Mouse (Mus musculus) frontal cortex, postnatal 10 days (tissue): ENCODE results near the gene Npvf.

ENCODE experiments used
- DNase-seq, 2 experiments: peaks; one replicate each; pipeline ENCODE4 v3.0.0; 2022; ENCODE audit warnings: low spot score in 2 of 2, mixed read lengths in 1 of 2

Npvf gene

DNA sequence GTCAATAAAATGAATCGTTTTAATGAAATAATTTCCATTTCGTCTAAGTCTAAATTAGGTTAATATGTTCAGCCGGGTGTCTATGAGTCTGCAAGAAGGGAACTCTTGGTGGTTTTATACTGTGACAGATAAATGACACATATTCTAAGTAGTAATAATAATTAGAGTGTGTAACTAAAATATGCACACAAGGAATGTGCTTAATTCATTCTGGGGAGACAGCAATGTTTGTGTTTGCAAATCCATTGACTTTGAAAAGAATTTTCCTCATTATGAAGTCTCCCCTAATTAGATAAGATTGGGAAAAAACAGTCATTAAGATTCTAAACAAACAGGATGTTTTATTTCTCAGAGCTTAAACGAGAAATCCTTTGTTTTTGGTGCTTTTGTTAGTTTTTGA, at the start of gene Npvf:
Npvf (minus strand) TSS at position 84 of the 400 bp plus-strand sequence.
- DNase-seq: no peak

DNA sequence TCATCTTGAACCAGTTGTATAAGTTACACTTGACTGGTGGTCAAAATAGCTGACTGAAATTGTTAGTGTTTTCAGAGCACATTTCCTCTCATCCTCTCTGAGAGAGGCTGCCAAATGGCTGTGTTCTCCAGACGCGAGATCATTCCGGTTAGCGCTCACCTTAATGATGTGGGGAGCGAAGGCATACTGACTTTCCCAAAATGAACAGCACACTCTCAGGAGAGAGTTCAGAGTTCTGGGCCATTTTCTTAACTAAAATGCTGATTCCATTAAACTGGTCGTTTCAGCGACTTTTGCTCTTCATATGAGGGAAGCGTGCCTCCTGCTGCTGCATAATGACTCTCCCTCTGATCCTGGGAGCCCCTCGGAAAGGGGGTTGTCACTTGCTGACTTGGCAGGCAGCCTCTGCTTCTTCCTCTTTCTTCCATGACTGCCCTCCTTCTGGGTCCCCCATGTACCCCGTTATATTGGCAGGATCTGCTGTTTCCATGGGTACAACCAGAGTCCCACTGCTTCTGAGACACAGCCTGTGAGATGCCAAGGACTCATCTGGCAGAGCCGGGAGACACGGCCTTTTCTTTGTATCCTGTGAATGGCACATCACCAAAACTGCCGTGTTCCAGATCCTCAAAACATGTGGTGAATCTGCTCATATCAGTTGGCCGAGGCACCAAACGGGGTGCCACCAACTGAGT, 35.0 kb upstream of the Npvf start:
- DNase-seq: peak; percentile 25 to 52

DNA sequence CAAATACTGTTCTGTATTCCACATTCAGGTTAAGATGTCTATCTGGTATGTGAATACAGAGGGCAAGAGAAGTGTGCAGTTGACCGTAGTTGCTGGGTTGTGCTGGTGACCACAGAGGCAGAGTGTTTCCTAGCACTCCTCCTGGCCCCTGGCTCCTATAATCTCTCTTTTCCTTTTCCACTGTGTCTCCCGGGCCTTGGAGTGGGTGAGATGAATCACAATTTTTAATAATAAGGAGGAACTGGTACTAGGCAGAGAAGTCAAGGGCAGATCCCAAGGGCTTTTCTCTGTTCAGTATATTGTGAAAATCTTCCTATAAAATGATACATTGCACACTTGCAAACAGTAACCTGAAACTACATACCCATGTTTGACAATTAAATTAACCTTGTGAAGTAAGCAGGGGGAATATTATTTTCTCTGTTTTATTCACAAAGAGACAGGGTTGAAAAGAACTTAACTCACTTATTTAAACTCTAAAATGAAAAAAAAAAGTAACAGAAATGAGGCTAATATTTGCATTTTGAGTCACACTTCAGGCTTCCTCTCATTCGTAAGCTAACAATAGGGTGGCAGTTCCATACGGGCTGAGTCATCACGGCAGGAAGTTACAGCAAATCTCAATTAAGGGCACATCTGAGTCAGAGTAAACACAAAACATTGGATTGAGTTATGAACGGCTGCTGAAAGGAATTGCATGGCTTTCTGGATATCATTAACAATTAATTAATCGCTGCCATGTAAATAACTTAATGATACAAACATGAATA, 30.6 kb upstream of the Npvf start:
- no peak for DNase-seq

DNA sequence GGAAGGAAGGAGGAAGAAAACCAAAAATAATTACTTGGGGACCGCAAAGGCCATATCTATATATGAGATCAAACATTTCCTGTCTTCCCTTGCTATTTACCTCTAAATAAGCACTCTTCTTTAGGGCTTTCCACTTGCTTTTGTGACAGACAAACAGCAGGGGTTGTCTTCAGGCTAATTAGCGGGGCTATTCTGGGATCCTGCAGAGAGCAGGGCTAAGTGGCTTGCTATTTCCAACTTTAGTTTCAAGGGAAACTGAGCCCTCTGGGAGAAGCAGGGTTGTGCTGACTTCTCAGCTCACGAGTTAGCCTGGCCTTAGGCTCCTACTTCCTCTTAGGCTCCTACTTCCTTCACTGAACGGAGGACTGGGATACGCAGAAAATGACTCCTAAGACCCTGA, 27.3 kb upstream of the Npvf start:
- no peak for DNase-seq

DNA sequence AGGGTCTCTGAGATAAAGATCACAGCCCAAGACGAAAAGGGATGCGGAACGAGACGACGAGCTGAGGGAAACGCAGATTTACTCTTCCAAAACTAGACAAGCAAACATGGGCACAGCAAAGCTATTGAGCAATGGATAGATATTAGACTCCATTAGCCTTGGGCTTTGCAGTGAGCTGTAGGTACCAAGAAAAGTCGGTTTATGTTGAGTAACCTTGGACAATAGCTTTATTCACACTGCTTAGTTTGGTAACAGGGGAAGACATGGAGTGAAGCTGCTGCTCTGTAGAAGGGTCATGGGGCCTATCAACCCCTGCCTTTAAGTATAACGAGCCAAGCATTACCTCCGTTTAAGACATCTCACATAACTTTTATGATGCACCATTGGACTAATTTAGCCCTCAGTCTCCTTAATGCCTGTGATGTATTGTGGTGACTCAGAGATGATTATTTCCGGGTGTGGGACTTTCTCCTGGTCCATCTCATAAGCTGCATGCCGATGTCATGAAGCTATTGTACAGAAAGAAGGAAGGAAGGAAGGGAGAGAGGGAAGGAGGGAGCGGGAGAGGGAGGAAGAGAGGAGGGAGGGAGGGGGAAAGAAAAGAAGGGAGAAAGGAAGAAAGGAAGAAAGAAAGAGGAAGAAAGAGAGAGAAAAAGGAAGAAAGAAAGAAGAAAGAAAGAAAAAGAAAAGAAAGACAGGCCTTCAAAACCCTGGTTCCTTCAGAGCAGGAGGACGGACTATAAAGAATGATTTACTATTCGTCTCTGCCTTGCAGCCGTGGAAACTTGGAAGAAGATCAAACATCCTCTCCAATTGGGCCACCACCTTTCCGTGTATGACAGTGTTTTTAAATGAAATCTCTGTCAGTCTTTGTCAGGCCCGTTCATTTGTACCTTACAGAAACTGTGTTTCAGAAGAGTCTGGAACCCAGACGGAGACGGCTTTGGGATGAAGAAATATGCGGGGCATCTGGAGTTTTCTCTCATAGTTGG, 26.3 kb upstream of the Npvf start:
- DNase-seq: no peak

DNA sequence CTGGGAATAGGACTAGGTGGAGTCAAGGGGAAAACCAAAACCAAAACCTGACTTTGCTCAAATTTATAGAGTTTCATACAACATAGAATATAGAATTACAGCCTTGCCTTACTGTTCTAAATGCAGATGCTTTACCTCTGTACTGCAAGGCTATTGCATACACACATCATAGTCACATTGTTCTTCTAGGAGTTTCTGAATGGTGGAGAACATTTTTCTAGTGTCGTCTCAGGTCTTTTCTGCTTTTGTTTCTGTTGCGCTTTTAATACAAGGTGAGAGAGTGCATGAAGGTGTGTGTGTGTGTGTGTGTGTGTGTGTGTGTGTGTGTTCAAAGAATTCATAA, 25.2 kb upstream of the Npvf start:
- no peak for DNase-seq

DNA sequence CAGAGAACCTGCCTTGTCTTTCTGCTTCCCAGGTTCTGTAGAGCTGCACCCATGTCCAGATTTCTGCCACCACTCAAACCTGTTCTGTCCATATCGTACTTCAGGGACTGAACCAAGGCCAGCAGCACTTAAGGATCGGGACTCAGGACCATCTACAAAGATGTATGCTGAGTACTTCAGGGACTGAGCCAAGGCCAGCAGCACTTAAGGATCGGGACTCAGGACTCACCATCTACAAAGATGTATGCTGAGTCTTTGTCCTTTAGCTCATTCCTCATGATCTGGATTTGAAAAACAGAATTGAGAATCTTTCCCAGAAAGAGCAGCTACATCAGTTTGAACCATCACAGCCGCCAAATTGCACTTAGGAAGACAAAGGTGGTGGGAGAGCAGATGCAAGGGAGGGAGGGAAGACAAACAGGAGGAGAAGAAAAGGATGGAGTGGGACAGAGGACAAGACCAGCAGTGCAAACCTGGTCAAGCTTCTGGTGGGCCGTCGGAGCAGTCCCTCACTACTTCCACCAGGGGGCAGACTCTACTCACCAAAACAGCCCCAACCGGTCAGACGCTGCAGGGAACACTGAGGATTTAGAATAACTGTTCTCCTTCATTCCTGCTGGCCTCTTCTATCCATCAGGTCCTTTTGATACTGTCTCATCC, 24.7 kb upstream of the Npvf start:
- peak; percentile 44 to 75 for DNase-seq

DNA sequence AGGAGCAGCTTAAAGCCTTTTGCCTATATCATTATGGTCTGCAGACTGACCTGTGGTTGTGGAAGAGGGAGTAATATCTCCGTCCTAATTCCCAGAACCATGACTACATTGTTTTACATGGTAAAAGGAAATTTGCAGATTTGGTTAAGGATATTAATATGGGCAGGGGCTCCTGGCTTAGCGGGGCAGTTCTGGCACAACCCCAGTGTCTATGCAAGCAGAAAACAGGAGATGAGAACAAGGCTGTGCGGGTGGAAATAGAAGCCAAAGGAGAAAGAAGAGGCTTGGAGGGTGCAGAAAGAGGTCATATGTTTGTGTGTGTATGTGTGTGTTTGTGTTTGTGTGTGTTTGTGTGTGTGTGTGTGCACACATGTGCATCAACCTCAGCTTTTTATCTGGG, 17.0 kb upstream of the Npvf start:
- DNase-seq: no peak

DNA sequence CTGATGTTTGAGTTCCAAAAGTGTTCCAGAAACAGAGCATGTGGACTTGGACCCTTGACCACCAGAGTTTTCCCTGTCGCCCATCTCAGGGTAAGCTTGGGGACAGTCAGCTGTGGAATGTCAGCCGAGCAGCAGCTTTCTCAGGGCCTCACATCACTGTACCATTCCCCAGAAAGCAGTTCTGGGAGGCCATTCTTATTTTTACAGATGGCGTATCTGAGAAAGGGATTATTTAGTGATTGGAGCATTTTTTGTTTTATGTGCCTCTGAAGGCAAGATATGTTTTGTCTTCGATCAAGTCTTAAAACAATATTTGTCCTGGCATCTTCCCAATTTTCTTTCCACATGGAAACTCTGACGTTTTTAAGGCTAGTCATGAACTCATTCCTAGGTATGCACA, 12.7 kb upstream of the Npvf start:
- no peak for DNase-seq

DNA sequence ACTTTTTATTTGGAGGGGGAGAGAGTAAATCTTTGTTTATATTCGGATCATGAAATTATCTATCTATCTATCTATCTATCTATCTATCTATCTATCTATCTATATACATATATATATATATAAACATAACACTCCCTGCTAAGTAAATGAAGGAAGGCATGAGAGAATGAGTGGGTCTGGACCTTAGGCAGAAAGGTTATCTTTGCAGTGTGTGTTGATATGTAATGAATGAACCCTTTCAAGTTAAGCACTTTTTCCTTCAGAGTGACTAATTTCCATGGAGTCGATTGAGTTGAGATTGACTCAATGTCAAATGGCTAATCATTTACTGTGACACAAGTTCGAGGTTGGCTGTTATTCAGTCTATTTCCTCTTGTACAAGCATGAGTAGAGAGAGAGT, 10.8 kb upstream of the Npvf start:
- no peak for DNase-seq

DNA sequence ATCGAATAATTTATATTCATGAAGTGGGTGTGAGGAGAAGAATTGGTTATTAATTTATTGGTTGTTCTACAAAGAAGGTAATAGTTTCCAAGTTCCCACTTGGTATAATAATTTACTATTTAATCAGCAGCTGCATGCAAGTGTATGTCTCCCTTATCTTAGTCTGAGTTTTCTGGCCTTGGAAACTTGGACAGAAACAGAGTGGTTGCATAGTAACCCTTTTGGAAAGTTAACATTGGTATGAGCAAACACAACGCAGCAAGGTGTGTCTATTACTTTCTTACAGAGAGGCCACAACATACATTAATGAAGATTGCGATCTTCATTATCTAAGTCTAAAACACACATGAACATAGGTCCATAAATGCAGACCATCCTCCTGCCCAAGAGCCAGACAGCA, 10.0 kb upstream of the Npvf start:
- no peak for DNase-seq

DNA sequence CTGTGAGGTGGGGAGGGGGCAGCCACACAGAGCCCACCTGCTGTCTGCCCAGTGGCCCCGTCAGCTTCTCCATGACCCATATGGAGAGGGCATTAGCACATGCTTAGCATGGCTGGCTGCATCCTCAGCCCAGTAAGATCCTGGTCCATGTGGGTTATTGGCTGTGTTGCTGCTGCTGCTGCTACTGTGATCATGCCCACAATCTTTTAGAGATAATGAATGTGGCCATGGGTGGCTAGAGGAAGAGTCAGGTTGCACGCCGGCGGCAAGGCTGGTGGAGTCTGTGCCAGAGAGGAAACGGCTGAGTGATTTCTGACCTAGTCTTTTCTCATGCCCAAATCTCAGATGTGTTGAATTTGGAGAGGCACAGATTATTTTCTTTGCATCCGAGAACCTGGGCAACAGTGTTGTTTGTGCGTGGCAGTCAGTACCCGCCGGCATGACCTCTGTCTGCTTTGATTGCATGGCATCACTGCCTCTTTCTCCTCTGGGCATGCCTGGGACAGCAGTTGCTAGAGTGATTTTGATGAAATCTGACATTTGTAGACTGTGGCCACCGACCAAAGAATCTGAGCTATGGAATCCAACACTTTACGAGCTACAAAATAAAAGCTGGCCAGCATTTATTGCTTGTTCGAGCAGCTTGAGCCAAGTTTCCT, 8.8 kb upstream of the Npvf start:
- DNase-seq: no peak

DNA sequence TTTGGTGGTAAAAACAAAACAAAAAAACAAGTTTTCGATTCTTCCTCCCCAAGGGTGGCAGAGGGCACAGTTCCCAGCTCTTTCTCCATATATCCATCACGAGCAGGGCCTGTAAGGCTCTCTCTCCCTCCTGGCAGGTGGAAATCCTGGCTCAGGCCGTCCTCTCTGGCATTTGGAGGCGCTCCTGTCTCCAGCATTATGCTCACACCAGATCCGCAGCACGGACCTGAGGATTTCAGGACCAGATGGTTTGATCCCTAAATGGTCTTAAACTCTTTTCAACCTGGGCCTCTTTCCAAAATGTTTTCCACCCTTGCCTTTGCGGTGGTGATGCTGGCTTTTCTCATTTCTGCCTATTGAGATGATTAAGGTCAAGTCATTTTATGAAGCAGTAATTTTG, 7.5 kb upstream of the Npvf start:
- no peak for DNase-seq

DNA sequence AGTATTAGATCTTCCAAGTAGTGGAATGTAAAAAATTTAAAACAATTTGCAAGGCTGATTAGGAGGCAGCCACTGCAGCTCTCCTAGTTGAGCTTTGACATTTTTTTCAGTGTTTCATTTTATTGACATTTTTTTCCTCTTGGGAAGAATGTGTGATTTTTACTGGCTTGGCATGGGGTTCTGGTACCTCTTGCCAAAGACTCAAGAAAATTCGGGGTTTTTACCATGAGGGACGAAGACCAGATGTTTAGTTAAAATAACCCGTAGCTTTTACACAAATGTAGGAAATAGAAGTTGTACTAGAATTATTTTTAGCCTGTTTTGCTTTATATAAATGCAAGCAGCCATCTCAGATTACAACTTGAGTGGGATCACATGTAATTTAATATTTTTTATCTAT, 4.2 kb upstream of the Npvf start:
- DNase-seq: no peak

DNA sequence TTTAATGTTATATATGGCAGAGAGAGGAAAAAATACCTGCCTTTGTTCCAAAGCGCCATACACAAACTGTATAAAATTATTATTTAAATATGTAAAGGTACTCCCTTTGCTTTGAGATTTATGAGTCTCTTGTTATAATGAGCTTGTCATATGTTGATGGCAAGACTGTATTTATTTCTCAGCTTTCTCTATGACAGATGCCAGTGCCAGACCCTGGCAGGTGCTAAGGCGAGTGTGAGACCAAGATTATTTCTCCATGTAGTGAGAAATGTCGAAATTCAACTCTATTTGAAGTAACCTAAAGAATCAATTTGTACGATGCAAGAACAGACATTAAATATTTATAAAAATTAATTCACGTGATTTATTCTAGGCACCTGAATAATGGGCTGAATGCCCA, 3.8 kb upstream of the Npvf start:
- DNase-seq: no peak

DNA sequence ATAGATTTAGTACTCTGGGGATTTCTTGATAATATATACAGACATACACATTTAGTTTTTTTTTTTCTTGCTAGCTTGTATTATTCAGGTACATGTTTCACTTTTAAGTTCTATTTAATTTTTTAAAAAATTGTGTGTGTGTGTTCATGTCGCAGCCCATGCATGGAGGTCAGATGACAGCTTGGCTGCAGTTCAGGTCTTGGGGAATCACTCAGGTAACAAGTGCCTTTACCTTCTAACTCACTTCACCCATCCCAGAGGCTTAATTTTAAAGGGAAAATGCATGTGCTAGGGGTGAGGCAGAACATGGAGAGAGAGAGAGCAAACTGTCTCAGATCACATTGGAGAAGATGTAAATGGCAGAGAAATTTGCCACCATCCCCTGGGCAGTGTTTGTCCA, 2.2 kb upstream of the Npvf start:
- DNase-seq: no peak

DNA sequence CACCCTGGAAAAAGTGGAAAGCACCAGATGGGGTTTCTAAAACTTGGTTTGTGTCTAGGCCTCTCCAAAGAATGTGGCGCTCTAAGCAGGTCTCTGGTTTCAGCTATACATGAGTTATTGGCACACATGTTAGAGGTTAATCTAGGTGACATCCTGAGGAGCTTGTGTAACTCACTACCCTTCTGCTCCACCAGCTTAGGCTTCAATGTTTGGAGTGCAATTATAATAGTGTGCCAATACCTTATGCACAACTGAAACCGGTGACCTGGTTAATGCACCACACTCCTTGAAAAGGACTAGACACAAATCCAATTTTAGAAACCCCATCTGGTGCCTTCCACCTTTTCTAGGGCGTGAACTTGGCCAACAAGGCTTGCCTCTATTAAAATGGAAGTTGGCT, 1.7 kb upstream of the Npvf start:
- DNase-seq: no peak

DNA sequence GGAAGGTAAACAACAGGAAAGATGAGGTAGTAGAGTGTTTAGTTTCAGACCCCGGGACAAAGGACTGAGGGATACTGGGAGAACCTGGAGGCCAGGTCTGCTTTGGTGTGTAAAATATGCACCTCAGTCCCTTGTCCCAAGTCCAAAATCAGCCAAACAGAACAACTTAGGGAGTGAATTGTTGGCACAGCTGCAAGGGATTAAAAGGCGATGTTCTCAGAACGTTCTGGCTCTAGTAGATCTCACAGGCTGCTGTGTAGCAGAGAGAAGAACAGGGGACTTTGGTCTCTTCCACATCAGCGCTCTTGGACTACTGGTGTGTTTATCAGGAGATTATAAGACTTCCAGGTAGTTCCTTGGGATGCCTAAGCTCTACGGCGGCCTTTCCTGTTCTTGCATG, 6.6 kb downstream of the Npvf start:
- DNase-seq: no peak

DNA sequence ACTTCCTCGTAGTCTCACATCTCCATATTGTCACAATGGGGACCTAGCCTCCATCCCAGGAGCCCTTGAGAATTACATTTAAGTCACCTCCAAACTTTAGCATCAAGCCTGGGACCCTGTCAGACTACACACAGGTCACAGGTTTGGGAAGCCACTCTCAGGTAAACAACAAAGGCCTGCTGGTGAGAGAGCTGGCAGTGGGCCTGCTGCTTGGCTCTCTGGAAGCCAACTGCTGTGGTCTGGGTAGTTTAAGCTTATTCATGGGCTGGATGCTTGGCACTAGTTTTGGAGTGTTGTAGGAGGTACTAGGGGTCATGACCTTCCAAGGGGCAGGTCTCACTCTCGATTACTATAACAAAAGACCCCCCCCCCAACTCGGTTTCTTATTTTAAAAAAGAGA, 7.6 kb downstream of the Npvf start:
- no peak for DNase-seq

DNA sequence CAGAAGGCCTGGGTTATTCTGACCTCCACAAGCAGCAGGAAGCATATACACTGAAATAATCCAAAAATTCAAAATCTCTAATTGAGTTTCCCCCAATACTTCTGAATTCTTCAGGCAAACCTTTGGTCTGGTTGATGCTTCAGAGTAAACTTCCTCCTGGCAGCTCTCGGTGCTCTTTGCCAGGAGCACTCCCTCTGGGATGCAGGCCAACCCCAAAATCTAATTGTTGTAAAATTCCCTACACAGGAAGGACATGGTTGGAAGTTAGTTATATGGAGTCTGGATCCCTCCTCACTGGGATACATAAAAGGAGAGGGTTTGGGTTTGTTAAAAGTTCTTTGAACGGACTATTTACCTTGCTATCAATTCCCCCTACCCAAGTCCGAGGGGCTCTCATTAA, 9.5 kb downstream of the Npvf start:
- no peak for DNase-seq

DNA sequence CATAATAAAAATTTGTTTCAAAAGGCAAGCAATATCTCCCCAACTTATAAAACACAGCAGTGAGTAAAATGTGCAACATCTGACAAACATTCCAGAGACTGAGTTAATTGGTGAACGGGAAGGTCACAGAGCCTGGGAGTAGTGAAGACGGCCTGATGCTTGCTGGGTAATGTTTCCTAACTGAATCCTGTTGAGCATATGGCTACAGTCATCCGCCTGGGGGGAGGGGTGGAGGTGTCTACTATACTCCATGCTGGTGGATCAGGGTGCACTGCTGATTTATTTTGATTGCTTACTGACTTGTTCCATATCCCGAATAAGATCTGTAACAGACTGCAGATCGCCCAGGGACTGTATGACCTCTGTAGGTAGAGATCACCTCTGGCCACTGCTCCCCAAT, 12.3 kb downstream of the Npvf start:
- no peak for DNase-seq
